Mouse (Mus musculus): ENCODE measurements around the gene Il27ra.

Gene Il27ra

GRCm38 (mm10) chr8:84042066-84042947, at the start of gene Il27ra:
Il27ra (minus strand) TSS chr8:84042589.
- in situ Hi-C loops (cut with MboI; ENCODE audit: low pct_unique_long_range_greater_than_20kb in 1 of 2, low sequenced_read_pairs in 2 of 2, unreplicated experiment in 1 of 2): no loop called here

GRCm38 (mm10) chr8:84090585-84090984, 48.2 kb upstream of the Il27ra start:
- in situ Hi-C loops (cut with MboI; ENCODE audit: low pct_unique_long_range_greater_than_20kb in 1 of 2, low sequenced_read_pairs in 2 of 2, unreplicated experiment in 1 of 2): no loop called here

- in situ Hi-C loops (cut with MboI; ENCODE audit: low pct_unique_long_range_greater_than_20kb in 1 of 2, low sequenced_read_pairs in 2 of 2, unreplicated experiment in 1 of 2): no loop called here
Observed at GRCm38 (mm10) chr8:84089277-84089676, 46.9 kb upstream of the Il27ra start.

GRCm38 (mm10) chr8:84087821-84088220, 45.4 kb upstream of the Il27ra start:
- in situ Hi-C loops (cut with MboI; ENCODE audit: low pct_unique_long_range_greater_than_20kb in 1 of 2, low sequenced_read_pairs in 2 of 2, unreplicated experiment in 1 of 2): no loop called here

- in situ Hi-C loops (cut with MboI; ENCODE audit: low pct_unique_long_range_greater_than_20kb in 1 of 2, low sequenced_read_pairs in 2 of 2, unreplicated experiment in 1 of 2): no loop called here
Observed at GRCm38 (mm10) chr8:84087156-84087555, 44.8 kb upstream of the Il27ra start.

GRCm38 (mm10) chr8:84084341-84085115, 42.1 kb upstream of the Il27ra start:
- in situ Hi-C loops (cut with MboI; ENCODE audit: low pct_unique_long_range_greater_than_20kb in 1 of 2, low sequenced_read_pairs in 2 of 2, unreplicated experiment in 1 of 2): no loop called here

- in situ Hi-C loops (cut with MboI; ENCODE audit: low pct_unique_long_range_greater_than_20kb in 1 of 2, low sequenced_read_pairs in 2 of 2, unreplicated experiment in 1 of 2): no loop called here
Observed at GRCm38 (mm10) chr8:84083829-84084241, 41.4 kb upstream of the Il27ra start.

- in situ Hi-C loops (cut with MboI; ENCODE audit: low pct_unique_long_range_greater_than_20kb in 1 of 2, low sequenced_read_pairs in 2 of 2, unreplicated experiment in 1 of 2): no loop called here
Observed at GRCm38 (mm10) chr8:84079206-84079605, 36.8 kb upstream of the Il27ra start.

GRCm38 (mm10) chr8:84076849-84077248, 34.5 kb upstream of the Il27ra start:
- in situ Hi-C loops (cut with MboI; ENCODE audit: low pct_unique_long_range_greater_than_20kb in 1 of 2, low sequenced_read_pairs in 2 of 2, unreplicated experiment in 1 of 2): no loop called here

- in situ Hi-C loops (cut with MboI; ENCODE audit: low pct_unique_long_range_greater_than_20kb in 1 of 2, low sequenced_read_pairs in 2 of 2, unreplicated experiment in 1 of 2): no loop called here
Observed at GRCm38 (mm10) chr8:84076412-84076811, 34.0 kb upstream of the Il27ra start.

- in situ Hi-C loops (cut with MboI; ENCODE audit: low pct_unique_long_range_greater_than_20kb in 1 of 2, low sequenced_read_pairs in 2 of 2, unreplicated experiment in 1 of 2): no loop called here
Observed at GRCm38 (mm10) chr8:84073230-84073976, 31.0 kb upstream of the Il27ra start.

GRCm38 (mm10) chr8:84072321-84072720, 29.9 kb upstream of the Il27ra start:
- in situ Hi-C loops (cut with MboI; ENCODE audit: low pct_unique_long_range_greater_than_20kb in 1 of 2, low sequenced_read_pairs in 2 of 2, unreplicated experiment in 1 of 2): no loop called here

GRCm38 (mm10) chr8:84071921-84072320, 29.5 kb upstream of the Il27ra start:
- in situ Hi-C loops (cut with MboI; ENCODE audit: low pct_unique_long_range_greater_than_20kb in 1 of 2, low sequenced_read_pairs in 2 of 2, unreplicated experiment in 1 of 2): no loop called here

- in situ Hi-C loops (cut with MboI; ENCODE audit: low pct_unique_long_range_greater_than_20kb in 1 of 2, low sequenced_read_pairs in 2 of 2, unreplicated experiment in 1 of 2): no loop called here
Observed at GRCm38 (mm10) chr8:84070667-84071066, 28.3 kb upstream of the Il27ra start.

- in situ Hi-C loops (cut with MboI; ENCODE audit: low pct_unique_long_range_greater_than_20kb in 1 of 2, low sequenced_read_pairs in 2 of 2, unreplicated experiment in 1 of 2): no loop called here
Observed at GRCm38 (mm10) chr8:84070241-84070640, 27.9 kb upstream of the Il27ra start.

GRCm38 (mm10) chr8:84069750-84070149, 27.4 kb upstream of the Il27ra start:
- in situ Hi-C loops (cut with MboI; ENCODE audit: low pct_unique_long_range_greater_than_20kb in 1 of 2, low sequenced_read_pairs in 2 of 2, unreplicated experiment in 1 of 2): no loop called here

- in situ Hi-C loops (cut with MboI; ENCODE audit: low pct_unique_long_range_greater_than_20kb in 1 of 2, low sequenced_read_pairs in 2 of 2, unreplicated experiment in 1 of 2): no loop called here
Observed at GRCm38 (mm10) chr8:84069169-84069568, 26.8 kb upstream of the Il27ra start.

- in situ Hi-C loops (cut with MboI; ENCODE audit: low pct_unique_long_range_greater_than_20kb in 1 of 2, low sequenced_read_pairs in 2 of 2, unreplicated experiment in 1 of 2): no loop called here
Observed at GRCm38 (mm10) chr8:84068316-84069035, 26.1 kb upstream of the Il27ra start.
